Mouse (Mus musculus) yolk sac, embryonic 10.5 days (tissue): Measurements from ENCODE around the gene Gpd1l.

Source experiments
- DNase-seq: peaks from one replicate; pipeline ENCODE4 v3.0.0-alpha.2; 2017; ENCODE audit warnings: low spot score

The Gpd1l gene

GRCm38 (mm10) chr9:114930464-114931090, 3.2 kb downstream of the Gpd1l start:
- no peak for DNase-seq

GRCm38 (mm10) chr9:114925571-114925970, 8.2 kb downstream of the Gpd1l start:
- DNase-seq, result no peak

GRCm38 (mm10) chr9:114925039-114925438, 8.7 kb downstream of the Gpd1l start:
- peak; percentile 42 for DNase-seq

- DNase-seq, result no peak
These were observed 9.3 kb downstream of the Gpd1l start for GRCm38 (mm10) chr9:114924511-114924910.

GRCm38 (mm10) chr9:114922209-114922608, 11.6 kb downstream of the Gpd1l start:
- DNase-seq, result no peak

GRCm38 (mm10) chr9:114921352-114922081, 12.3 kb downstream of the Gpd1l start:
- DNase-seq, result no peak

GRCm38 (mm10) chr9:114920569-114920968, 13.2 kb downstream of the Gpd1l start:
- DNase-seq, result no peak

- peak; percentile 41 for DNase-seq
These were observed 20.8 kb downstream of the Gpd1l start for GRCm38 (mm10) chr9:114912680-114913649.

- no peak for DNase-seq
These were observed 26.3 kb downstream of the Gpd1l start for GRCm38 (mm10) chr9:114907509-114907908.

GRCm38 (mm10) chr9:114895919-114896318, 37.9 kb downstream of the Gpd1l start:
- no peak for DNase-seq

- no peak for DNase-seq
These were observed 40.8 kb downstream of the Gpd1l start for GRCm38 (mm10) chr9:114892974-114893373.

- no peak for DNase-seq
These were observed 43.4 kb downstream of the Gpd1l start for GRCm38 (mm10) chr9:114890377-114890776.

- no peak for DNase-seq
These were observed 44.9 kb downstream of the Gpd1l start for GRCm38 (mm10) chr9:114888856-114889407.

- DNase-seq, result peak; percentile 21
These were observed 46.1 kb downstream of the Gpd1l start for GRCm38 (mm10) chr9:114887699-114888098.

- no peak for DNase-seq
These were observed 47.7 kb downstream of the Gpd1l start for GRCm38 (mm10) chr9:114885991-114886662.

- DNase-seq, result no peak
These were observed 48.2 kb downstream of the Gpd1l start for GRCm38 (mm10) chr9:114885564-114885963.

GRCm38 (mm10) chr9:114881977-114882376, 51.8 kb downstream of the Gpd1l start:
- DNase-seq, result no peak

GRCm38 (mm10) chr9:114855327-114855726, 78.5 kb downstream of the Gpd1l start:
- no peak for DNase-seq

- DNase-seq, result no peak
These were observed 79.1 kb downstream of the Gpd1l start for GRCm38 (mm10) chr9:114854686-114855085.

GRCm38 (mm10) chr9:114853336-114853735, 80.5 kb downstream of the Gpd1l start:
- DNase-seq, result no peak

GRCm38 (mm10) chr9:114851419-114852190, 82.2 kb downstream of the Gpd1l start:
- peak; percentile 24 for DNase-seq
